Mouse (Mus musculus) limb, embryonic 10.5 days (tissue): ENCODE measurements at regions not wholly inside any gene's neighbourhood (a gene's known extent, or its start where the extent isn't known, plus 50 kb on each side); places are given as distances from the start of the nearest gene placed in this dataset.

Source experiments
- DNase-seq: peaks from one replicate; pipeline ENCODE4 v3.0.0-alpha.2; 2017; ENCODE audit warnings: low spot score
- H3K27ac ChIP-seq: fragments of 300-500 bp; sonication (generic); 2 replicates; pipeline ENCODE4 v1.5.1; 2016; ENCODE audit warnings: mild to moderate bottlenecking
- H3K27me3 ChIP-seq: fragments of 300-500 bp; sonication (generic); 2 replicates; pipeline ENCODE4 v1.6.1; 2016; ENCODE audit warnings: low read depth, mild to moderate bottlenecking; ENCODE audit not compliant: poor library complexity, severe bottlenecking
- H3K36me3 ChIP-seq: fragments of 300-500 bp; sonication (generic); 2 replicates; pipeline ENCODE4 v1.6.1; 2016; ENCODE audit warnings: mild to moderate bottlenecking, moderate library complexity
- H3K4me1 ChIP-seq: fragments of 300-500 bp; sonication (generic); 2 replicates; pipeline ENCODE4 v1.6.1; 2016
- H3K4me3 ChIP-seq: fragments of 300-500 bp; sonication (generic); 2 replicates; pipeline ENCODE4 v1.5.1; 2016; ENCODE audit warnings: mild to moderate bottlenecking, moderate library complexity
- H3K9me3 ChIP-seq: fragments of 300-500 bp; sonication (generic); replicated peaks from 2 replicates; pipeline ENCODE4 v1.6.1; 2016; ENCODE audit warnings: mild to moderate bottlenecking
- WGBS: fragments of 180-500 bp; shearing (Covaris S2); methylation state at CpG from one replicate; pipeline ENCODE4 v1.1.7; 2016; 5-methylcytosine and 5-hydroxymethylcytosine counted together

DNA sequence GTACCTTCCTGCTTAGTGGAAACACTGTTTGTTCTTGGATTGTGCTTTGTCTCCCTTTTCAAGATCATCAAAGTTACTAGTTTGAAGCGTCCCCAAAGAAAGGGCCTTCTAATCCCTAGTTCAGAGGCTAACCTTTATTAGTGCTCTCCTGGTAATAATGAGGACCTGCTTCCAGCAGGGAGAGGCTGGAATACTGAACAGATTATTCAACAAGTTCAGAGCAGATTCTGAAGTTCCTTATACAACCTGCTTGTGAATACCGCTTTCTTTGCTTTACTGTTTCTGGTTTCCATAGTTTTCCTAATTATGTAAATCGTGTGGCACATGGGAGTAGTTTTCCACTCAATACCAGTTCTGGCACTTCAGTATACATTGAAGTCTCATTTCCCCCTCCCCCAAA, 75.2 kb upstream of the Dnajc24 start:
- H3K27ac ChIP-seq, result no peak overlapping the region
- WGBS, result 81% methylated on average over 3 of the region's 3 CpGs
- peaks cover under 1% of the 10 kb centered on the region; the same call in 1 of the 2 replicates for H3K4me1 ChIP-seq
- DNase-seq, result no peak
- no peak overlapping the region for H3K4me3 ChIP-seq
- no peaks in the 10 kb centered on the region for H3K9me3 ChIP-seq
- H3K27me3 ChIP-seq, result no peaks in the 10 kb centered on the region
- no peaks in the 10 kb centered on the region for H3K36me3 ChIP-seq

DNA sequence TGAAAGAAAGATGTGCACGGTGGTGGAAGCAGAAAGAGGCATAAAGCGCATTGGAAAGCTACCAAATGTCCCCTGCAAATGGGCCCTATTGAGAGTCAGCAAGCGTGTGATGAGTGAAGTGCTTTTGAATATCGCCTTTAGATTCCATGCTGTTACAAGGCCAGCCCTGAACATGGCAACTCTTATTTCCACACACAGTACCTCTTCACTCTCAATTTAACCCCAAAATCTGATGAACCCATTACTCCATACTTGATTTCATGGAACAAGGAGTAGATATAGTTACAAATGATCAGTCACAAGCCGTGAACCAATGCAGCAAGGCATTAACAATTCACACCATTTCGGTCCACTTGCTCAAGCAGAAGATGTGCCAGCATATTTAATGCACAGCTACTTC, 71.1 kb upstream of the Dnajc24 start:
- 93% methylated on average over 6 of the region's 6 CpGs for WGBS
- Histone ChIP-seq H3K9me3 (no peaks in the 10 kb centered on the region), H3K27me3 (no peaks in the 10 kb centered on the region), H3K4me3 (no peak overlapping the region), H3K36me3 (no peaks in the 10 kb centered on the region), H3K4me1 (no peaks in the 10 kb centered on the region), H3K27ac (no peak overlapping the region)
- DNase-seq, result no peak

DNA sequence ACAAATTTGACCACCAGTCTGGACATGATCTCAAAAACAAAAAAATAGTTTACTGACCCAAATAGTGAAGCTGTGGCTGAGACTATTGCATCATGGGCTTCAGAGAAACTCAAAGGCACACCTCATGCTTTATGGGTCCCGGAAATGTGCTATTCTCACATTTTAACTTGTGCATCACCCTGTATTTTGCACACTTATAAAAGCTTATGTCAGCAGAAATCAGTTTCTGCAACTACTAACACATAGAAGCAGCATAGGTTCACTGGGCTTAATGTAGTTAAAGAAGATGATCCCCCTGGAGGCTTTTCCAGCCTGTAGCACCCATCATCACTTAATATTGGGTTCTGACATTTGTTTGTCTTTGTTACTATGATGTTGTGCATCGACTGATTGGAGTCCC, 61.0 kb upstream of the Dnajc24 start:
- no peaks in the 10 kb centered on the region for H3K9me3 ChIP-seq
- no peak for DNase-seq
- no peaks in the 10 kb centered on the region for H3K4me1 ChIP-seq
- no peak overlapping the region for H3K4me3 ChIP-seq
- no peaks in the 10 kb centered on the region for H3K36me3 ChIP-seq
- H3K27ac ChIP-seq, result no peak overlapping the region
- H3K27me3 ChIP-seq, result no peaks in the 10 kb centered on the region
- WGBS, result 86% methylated on average over 2 of the region's 2 CpGs
